Mouse (Mus musculus) left cerebral cortex, adult 2 months (tissue): ENCODE measurements around the gene Morn1. TPM values are rescaled to one million over a fixed set of nuclear protein-coding genes. Genes with fewer than 3 reads are reported as not detected.
A peak's percentile ranks its signal among the peaks of the same experiment; 100 is the strongest.

Experiments used
- DNase-seq, 2 experiments: peaks; one replicate each; pipeline ENCODE4 v3.0.0; 2021 to 2022; ENCODE audit warnings: low spot score in 2 of 2, mixed read lengths in 1 of 2; ENCODE audit errors: extremely low spot score in 1 of 2
- H3K27ac ChIP-seq: fragments of 200-600 bp; 2 replicates; pipeline ENCODE4 v1.8.1; 2022
- H3K4me3 ChIP-seq: fragments of 200-600 bp; 2 replicates; pipeline ENCODE4 v1.8.1; 2022
- CTCF ChIP-seq: fragments of 200-600 bp; IDR thresholded peaks from 2 replicates; pipeline ENCODE4 v1.8.1; 2022; ENCODE audit warnings: antibody characterized with exemption, mild to moderate bottlenecking, moderate library complexity
- intact Hi-C: fragments of 180-260 bp; cut with DNase I; formaldehyde crosslinking; loops from one replicate; pipeline ENCODE4 v1.15.1; 2025
- total RNA-seq, 2 experiments: library from RNA; stranded (reverse); gene quantifications; 2 replicates each; pipeline ENCODE4 v1.2.3; 2021

The Morn1 gene
- total RNA-seq, 2 experiments from 2014 or later: 10.6 to 11.2 TPM

- TF ChIP-seq CTCF: no peak
- Histone ChIP-seq H3K27ac (no peak overlapping the region), H3K4me3 (no peak overlapping the region)
- intact Hi-C loops: no loop called here
- no peak for DNase-seq
Observed at GRCm38 (mm10) chr4:155157871-155158542, 71.6 kb downstream of the Morn1 start.

DNA sequence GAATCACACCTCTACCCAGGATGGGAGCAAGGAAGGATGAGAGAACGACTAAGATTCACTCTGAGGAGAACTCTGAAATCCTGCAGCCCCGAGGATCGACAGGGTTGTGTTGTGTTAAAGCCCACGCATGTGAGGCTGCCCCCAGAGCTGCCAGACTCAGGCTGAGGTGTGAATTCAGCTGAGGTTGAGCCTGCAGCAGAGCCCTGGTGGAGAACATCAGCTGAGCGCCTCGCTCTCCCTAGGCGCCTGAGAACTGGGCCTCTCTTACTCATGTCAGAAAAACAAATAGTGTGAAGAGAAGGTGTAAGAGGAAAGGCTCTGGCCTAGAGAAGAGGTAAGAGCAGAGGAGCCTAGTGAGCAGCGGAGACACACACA lies 72.2 kb downstream of the Morn1 start:
- DNase-seq: no peak
- H3K27ac ChIP-seq: no peak overlapping the region
- H3K4me3 ChIP-seq: no peak overlapping the region
- no peak; the same call in 1 of the 2 replicates for TF ChIP-seq CTCF
- intact Hi-C loops: no loop called here

DNA sequence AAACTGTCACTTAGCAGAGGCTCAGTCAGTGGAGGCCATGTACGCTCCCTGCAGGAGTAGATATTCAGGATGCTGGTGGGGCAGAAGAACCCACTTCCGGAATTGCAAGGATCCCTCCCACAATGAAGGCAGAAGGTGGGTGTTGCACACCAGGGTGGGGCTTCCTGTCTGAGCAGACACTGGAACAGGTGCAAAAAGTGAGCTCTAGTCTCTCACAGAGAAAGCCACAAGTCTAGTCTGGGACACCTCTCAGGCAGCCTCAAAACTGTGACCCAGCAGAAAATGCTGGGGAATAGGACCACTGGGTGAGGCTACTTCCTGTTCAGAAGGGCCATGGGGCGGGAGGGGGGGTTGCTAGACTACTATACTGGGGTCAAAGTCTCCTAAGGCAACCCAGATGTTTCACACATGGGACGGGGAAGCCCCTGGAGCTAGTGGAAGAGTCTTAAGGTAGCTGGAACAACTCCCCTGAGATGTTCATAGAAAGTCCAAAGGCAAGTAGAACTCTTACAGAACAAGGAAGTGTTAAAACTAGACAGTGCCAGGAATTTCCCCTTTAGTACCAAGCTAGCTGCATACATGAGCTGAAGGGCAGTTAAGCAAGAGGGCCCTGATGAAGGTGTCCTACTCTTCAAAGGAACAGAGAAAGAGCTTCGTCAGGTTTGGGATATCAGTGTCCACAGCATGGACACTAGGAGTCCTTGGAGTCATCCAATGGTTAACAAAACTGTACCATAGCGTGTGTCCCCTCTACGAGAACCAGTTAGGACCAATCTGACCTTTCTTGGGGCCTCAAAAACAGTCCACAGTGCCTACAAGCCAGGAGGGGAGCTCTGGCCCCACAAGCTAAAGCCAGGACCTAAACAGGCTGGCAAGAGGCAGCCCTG lies 76.3 kb downstream of the Morn1 start:
- H3K4me3 ChIP-seq: no peak overlapping the region
- TF ChIP-seq CTCF: no peak
- DNase-seq: no peak
- intact Hi-C loops: no loop called here
- no peak overlapping the region for H3K27ac ChIP-seq

DNA sequence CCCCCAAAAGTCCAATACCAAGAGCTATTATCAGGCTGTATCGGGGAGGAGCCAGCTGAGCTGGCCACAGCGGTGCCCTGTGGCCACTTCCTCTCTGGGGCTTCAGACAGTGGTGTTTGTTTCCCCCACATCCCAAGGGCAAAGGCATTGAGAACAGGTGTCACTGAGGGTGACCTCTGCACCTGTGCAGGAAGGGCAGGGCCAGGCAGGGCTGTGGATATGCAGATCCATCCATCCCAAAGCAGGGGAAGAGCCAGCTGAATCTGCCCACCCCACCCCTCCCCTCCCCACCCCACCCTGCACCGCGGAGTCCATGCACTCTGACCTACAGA lies 76.9 kb downstream of the Morn1 start:
- Histone ChIP-seq H3K27ac (no peak overlapping the region), H3K4me3 (no peak overlapping the region)
- TF ChIP-seq CTCF: no peak
- DNase-seq: no peak
- intact Hi-C loops: no loop called here

GRCm38 (mm10) chr4:155163685-155164084 lies 77.3 kb downstream of the Morn1 start:
- Histone ChIP-seq H3K27ac (no peak overlapping the region), H3K4me3 (no peak overlapping the region)
- DNase-seq: no peak
- no peak for TF ChIP-seq CTCF
- intact Hi-C loops: no loop called here

DNA sequence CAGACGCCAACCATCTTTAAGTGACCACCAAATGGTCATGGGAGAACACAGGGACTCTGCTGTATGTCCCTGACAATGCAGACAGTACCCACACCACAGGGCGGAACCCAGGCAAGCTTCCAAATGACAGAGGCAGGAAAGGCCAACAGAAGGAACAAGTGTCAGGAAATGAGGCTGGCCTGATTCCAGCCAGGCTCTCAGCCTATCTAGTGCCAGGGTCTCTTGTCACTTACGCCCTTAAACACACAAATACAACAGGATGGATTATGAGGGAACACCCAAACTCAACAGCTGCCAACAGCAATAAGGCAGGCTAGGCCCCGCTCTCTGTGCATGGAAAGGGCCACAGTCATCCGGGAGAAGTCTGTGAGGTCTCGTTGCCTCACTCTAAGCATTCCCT lies 78.2 kb downstream of the Morn1 start:
- no peak for TF ChIP-seq CTCF
- intact Hi-C loops: no loop called here
- no peak overlapping the region for H3K27ac ChIP-seq
- no peak for DNase-seq
- no peak overlapping the region for H3K4me3 ChIP-seq

- TF ChIP-seq CTCF: no peak
- no peak for DNase-seq
- intact Hi-C loops: no loop called here
- Histone ChIP-seq H3K4me3 (no peak overlapping the region), H3K27ac (no peak overlapping the region)
Observed at GRCm38 (mm10) chr4:155165861-155166260, 79.5 kb downstream of the Morn1 start.

GRCm38 (mm10) chr4:155168835-155169252 lies 82.5 kb downstream of the Morn1 start:
- TF ChIP-seq CTCF: no peak
- no peak for DNase-seq
- Histone ChIP-seq H3K27ac (no peak overlapping the region), H3K4me3 (no peak overlapping the region)
- intact Hi-C loops: no loop called here

GRCm38 (mm10) chr4:155170614-155171212 lies 84.3 kb downstream of the Morn1 start:
- H3K27ac ChIP-seq: no peak overlapping the region
- intact Hi-C loops: no loop called here

GRCm38 (mm10) chr4:155171961-155172533 lies 85.7 kb downstream of the Morn1 start:
- TF ChIP-seq CTCF: no peak; the same call in 1 of the 2 replicates
- DNase-seq: peak in 1 of 2 experiments; percentile 65
- Histone ChIP-seq H3K4me3 (no peak overlapping the region), H3K27ac (peak overlapping the region; percentile 70; the same call in 1 of the 2 replicates)
- intact Hi-C loops: no loop called here

More at GRCm38 (mm10) chr4:155170614-155171212, 84.3 kb downstream of the Morn1 start:
- no peak for DNase-seq
- no peak for TF ChIP-seq CTCF
- no peak overlapping the region for H3K4me3 ChIP-seq

- TF ChIP-seq CTCF: no peak
- peak; percentile 48 to 73 for DNase-seq
- H3K4me3 ChIP-seq: 0 out of 2 replicates have a peak overlapping the region, but pooled peaks have one; percentile 7
- intact Hi-C loops: no loop called here
- H3K27ac ChIP-seq: peak overlapping the region; percentile 73
Observed at GRCm38 (mm10) chr4:155172909-155173821, 86.8 kb downstream of the Morn1 start.
